Mouse (Mus musculus) thymus, adult 2 months (tissue): ENCODE results near the gene Phactr1.

ENCODE experiments used
- CTCF ChIP-seq: fragments of 200-500 bp; IDR thresholded peaks from 2 replicates; pipeline ENCODE4 v1.5.1; 2012; ENCODE audit warnings: mild to moderate bottlenecking, control low read depth, low read length, moderate library complexity, borderline replicate concordance; ENCODE audit not compliant: control insufficient read depth, poor library complexity, insufficient read depth; ENCODE audit errors: extremely low read depth
- POLR2A ChIP-seq: fragments of 200-500 bp; IDR thresholded peaks from 2 replicates; pipeline ENCODE4 v1.6.1; 2012; ENCODE audit warnings: mild to moderate bottlenecking, low read length, control low read depth, moderate library complexity; ENCODE audit not compliant: control insufficient read depth, poor library complexity, insufficient read depth; ENCODE audit errors: extremely low read depth

GRCm38 (mm10) chr13:42994276-42994675 lies 313.9 kb downstream of the Phactr1 start:
- TF ChIP-seq POLR2A (no peak), CTCF (no peak)
